Mouse (Mus musculus) heart, adult 9 months (tissue): Measurements from ENCODE around the gene Nr1h2.

Experiments
- DNase-seq, 2 experiments: peaks; one replicate each; pipeline ENCODE4 v3.0.0; 2022; ENCODE audit warnings: low spot score in 2 of 2

Nr1h2 gene

GRCm38 (mm10) chr7:44549621-44550408 is 3.9 kb downstream of the Nr1h2 start:
- no peak for DNase-seq

DNA sequence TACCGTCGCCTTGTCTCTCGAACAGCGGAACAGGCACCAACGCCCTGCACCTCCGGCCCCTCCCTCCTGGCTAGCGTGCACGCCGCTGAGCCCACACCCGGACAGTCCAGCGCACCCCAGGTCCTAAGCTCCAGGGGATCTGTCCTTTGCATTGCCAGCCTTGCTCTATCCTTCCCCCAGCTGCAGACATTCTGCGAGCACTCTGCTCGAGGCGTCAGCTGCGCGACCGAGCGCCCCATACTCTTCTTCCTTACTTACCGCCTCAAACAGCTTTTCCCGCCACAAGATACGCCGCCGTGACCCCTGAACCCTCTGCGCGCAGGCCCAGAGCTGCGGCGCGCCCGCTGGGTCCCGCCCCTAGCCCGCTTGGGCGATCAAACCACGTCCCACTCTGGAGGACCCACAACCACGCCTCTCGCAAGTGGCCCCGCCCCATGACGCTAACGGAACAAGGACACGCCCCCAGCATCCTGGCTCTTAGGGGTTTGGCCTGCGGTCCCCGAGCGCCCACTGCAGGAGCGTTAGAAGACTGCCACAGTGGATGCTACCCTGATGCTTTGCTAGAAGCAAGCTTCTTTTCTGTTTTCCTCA is 5.2 kb downstream of the Nr1h2 start, which contains the start of gene Pold1:
TSS of gene Pold1 (minus strand) at position 353 of the 591 bp plus-strand sequence.
- peak; percentile 98 to 100 for DNase-seq

- no peak for DNase-seq
Measured at GRCm38 (mm10) chr7:44547725-44548124, 6.0 kb downstream of the Nr1h2 start.

DNA sequence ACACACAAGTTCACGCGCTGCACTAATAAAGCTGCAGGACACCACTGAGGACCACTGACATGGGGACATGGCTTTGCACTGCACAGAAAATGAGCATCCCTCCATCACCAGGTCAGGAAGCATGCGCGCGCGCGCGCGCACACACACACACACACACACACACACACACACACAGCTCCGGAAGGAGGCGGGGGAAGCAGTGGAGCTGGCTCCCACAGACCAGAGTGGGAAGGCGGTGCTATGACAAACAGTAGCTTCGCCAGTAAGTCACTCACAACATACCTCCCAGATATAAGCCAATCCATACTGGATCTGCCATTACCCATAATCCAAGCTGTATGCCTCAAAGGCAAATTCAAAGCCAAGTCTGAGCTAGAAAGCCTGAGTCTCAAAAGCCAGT is 6.7 kb downstream of the Nr1h2 start:
- no peak for DNase-seq

- no peak for DNase-seq
Measured at GRCm38 (mm10) chr7:44546274-44546673, 7.5 kb downstream of the Nr1h2 start.

DNA sequence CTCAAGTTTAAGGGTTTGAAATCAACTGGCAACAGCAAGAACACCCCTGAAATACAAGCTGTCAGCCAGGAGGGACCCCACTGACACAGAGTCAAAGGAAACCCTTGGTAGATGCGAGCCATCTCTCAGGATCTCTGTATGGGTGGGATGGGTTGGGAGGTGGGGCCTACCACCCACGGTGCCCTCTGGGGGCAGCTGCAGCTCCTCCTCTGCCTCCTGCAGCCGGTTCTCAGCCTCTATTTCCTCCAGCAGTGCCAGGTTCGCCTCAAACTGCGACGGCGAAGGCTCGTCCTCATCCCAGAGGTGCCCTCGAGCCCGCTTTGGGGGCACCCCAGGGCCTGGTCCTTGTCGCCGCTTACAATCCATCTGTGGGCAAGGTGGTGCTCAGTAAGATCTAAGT is 10.7 kb downstream of the Nr1h2 start:
- no peak for DNase-seq

DNA sequence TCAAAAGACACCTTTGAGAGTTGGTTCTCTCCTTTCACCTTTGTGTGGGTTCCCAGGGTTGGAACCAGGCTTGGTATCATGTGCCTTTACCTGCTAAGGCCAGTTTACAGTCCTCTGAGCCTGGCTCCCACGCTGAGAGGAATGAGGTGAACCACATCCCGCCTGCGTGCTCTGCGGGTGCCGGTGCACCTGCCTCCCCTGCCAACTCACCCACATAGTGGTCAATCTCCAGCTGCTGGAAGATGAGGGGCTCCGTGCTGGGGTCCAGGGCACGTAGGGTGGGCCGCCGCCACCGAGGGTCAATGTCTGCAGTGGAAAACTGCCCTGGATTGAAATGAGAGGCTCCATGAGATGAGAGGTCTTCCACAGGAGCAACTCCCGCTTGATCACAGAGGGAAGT is 11.2 kb downstream of the Nr1h2 start:
- DNase-seq = no peak

GRCm38 (mm10) chr7:44538756-44539624 is 14.8 kb downstream of the Nr1h2 start:
- no peak for DNase-seq

DNA sequence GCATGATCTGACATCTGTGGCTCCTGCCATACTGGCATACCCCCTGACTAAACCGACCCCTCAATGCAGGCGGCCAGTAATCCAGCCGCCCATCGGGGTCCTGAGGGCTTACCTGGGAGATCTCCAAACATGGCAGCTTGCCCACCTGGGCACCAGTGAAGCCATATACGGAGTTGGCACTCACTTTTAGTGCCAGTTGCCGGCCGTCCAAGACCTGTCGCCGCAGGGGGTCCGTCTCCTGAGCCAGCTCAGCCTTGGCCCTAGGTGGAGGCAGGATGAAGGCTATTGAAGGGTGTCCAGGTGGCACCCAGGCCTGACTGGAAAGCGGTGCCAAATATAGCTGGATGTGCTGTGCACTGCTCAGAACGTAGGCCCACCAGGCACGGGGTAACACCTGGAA is 16.3 kb downstream of the Nr1h2 start:
- no peak for DNase-seq

GRCm38 (mm10) chr7:44537009-44537408 is 16.7 kb downstream of the Nr1h2 start:
- no peak for DNase-seq

DNA sequence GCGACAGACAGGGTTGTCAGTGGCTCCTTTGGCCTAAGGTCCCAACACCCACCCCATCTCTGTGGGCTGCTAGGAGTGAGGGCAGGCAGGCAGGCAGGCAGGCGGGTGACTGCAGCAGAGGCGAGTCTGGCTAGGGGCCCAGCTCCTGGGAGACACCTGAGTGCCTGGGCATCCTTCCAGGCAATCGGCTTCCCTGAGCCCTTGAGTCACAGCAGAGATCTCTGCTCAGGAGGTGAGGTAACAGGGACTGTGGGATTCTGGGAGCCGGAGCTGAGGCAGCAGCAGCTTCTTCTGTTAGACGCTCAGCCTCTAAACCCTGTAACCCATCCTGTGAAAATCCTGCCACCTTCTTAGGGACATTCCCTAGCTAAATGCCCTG is 17.2 kb downstream of the Nr1h2 start:
- DNase-seq = no peak

DNA sequence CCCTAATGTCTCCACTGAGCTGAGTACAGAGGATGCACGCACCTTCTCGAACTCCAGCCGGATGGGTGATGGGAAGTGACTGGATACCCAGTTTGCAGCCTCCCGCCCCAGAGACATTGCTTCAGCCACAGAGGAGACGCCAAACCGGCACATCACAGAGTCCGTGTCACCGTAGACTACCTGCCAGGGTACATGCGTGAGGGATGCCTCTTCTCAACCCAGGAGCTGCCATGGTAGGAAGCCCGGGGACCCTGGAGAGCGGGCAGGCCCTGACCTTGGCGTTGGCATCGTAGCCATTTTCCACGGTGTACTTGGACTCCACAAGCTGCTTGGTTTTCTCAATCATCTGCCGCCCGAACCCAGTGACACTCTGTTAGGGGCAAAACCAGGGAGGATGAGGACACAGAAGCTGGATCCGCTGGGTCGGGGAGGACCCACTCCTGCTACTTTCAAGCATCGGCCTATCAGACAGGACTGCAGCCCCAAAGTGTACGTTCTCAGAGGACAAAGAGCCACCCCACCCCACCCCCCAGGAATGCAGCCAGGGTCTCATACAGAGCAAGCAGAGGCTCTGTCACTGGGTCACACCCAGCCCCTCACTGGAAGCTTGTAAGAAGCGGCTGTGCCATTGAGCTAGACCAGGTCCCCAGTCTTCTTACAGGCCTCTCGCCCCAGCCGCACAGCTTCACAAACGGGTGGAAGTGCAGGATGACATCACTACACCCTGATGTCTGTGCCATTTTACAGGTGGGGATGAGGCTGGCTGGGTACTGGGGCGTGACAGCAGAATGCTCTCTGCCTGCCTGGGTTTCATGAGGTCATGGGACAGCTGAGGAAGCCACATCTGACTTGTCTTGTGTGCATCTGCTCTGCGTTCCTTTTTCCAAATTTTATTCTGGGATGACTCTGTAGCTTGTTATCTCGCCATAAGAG is 17.8 kb downstream of the Nr1h2 start:
- DNase-seq = no peak

DNA sequence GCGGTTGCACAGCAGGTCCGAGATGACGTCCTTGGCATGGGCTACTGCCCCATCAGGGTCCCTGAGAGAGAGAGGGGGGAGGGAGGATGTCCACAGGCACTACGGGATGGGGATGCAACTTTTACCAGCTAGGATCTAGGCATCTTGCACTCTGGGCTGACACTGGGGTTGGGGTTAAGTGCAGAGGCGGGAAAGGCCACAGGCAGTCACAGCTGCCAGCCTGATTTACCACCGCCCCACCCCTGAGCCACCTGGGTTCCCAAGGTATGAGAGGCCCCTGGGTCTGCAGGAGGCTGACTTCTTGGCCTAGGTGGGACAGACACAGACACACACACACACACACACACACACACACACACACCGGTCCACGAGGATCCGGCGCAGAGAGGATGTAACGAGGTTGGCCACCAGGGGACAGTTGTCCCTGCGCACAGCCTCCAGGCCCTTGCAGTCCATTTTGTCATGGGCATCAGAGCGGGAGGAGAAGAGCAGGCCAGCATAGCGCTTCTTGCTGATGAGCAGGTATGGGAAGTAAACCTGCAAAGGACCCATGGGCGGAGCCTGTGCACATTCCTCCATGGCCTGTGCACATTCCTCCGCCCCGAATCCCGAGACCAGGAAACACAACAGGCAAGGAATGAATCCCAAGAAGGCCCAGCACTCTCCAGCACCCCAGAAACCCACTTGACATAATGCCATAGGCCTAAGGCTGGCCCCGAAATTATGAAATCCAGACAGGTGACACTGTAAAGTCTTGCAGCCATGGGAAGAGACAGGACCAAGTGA is 18.9 kb downstream of the Nr1h2 start:
- DNase-seq = no peak

GRCm38 (mm10) chr7:44534242-44534641 is 19.5 kb downstream of the Nr1h2 start:
- no peak for DNase-seq

- DNase-seq = no peak
Measured at GRCm38 (mm10) chr7:44533746-44534045, 20.1 kb downstream of the Nr1h2 start.

DNA sequence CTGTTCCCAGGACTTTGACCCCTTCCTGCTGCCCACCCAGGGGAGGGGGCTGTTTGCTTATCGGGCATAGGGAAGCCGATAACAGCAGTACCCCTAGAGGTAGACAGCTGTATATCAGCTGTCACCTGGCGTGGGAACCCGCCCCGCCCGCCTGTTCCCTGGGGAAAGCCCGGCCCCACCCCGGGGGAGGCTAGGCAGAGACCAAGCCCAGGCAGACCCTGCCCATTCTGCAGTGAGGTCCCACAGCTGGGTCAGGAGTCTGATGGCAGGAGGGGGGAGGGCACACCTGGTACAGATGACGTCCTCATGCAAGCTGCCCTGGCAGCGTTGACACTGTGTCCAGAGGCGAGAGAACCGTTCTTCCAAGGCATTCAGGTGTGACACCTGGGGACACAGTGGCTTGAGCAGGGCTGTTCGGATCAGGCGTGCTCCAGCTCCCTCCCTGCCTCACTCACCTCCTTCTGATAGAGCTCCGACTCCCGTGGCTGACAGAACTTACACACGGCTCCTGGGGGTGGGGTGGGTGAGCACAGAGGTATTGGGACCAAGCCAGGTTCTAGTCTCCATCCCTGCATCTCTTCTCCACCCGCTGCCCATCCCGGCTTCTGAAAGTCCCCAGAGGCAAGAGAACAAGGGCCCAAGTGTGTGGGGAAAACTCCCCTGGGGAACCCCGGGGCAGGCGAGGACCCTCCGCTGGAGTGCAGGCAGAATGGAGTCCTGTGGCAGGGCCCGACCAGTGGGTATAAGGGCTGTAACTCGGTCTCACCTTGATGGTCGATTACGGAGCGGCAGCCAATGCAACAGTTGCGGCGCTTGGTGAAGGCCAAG is 20.6 kb downstream of the Nr1h2 start:
- no peak for DNase-seq

DNA sequence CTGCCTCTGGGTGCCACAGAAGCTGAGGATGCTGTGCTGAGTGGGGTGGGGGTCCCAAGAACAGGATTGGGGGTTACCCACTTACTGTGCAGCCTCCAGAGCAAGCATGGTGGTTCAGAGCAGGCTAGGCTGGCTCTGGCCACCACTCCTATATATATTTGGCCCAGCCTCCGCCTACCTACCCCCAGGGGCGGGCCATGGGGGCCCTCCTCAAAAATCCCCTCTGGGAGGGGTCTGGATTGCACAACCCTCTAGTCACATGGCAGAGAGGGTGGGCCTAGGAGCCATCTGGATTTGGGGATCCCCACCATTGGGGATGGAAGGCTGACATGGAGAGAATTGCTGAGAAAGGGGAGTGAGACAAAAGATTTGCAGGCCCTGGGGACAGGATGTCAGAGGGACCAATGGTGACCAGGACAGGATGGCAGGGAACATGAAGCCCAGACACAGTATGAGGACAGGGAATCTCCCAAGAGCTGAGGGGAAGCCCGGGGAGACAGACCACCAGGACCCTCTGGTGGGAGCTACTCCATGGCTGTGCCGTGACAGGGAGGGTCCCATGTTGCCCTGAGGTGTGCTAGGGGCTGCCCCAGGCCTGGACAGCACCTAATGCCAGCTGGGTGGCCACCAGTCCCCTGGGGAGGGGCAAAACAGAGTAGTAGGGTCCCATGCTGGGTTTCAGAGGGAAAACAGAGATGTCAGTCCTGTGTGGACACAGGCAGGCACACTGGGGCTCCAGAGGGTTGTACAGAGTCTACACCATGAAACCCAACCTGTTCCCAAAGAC is 21.6 kb downstream of the Nr1h2 start, which contains the start of gene Spib:
TSS of gene Spib (minus strand) at position 126 of the 787 bp plus-strand sequence.
- DNase-seq = no peak

- DNase-seq = no peak
Measured at GRCm38 (mm10) chr7:44531207-44531606, 22.5 kb downstream of the Nr1h2 start.

DNA sequence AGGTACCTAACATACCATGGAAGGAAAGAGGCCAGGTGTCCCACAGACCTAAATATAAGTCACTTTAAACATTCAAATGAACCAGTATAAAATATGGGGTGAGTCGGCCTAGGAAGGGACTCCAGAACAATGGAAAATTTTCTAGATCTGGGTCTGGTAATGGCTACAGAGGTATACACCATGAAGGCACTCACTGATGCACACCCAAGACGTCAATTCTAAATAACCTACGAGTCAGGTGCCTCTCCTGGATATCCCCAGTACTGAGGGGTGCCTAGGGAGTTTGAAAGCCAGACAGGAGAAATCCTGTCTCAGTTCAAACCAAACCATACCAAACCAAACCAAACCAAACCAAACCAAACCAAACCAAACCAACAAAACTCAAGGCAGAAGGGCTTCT is 23.2 kb downstream of the Nr1h2 start:
- DNase-seq = no peak
